Mouse (Mus musculus) large intestine, adult 2 months (tissue): Measurements from ENCODE around the gene Gabrr2. TPM values are rescaled to one million over a fixed set of nuclear protein-coding genes. Genes with fewer than 3 reads are reported as not detected.

ENCODE experiments used
- polyA plus RNA-seq: library from polyadenylated mRNA; depleted of rRNA; stranded (reverse); fragments of >200 nt; gene quantifications from 2 replicates; pipeline ENCODE4 v1.2.3, GENCODE M21; 2012; rRNA removed

The Gabrr2 gene
- polyA plus RNA-seq, 1 experiment: 0.53 TPM

Other genes with a start within 250 kb of the Gabrr2 start
- gene Ankrd6, start 112.2 kb upstream of the Gabrr2 start, polyA plus RNA-seq: 0.58 and 0.79 TPM in 2 replicates
- gene Rragd, start 80.0 kb upstream of the Gabrr2 start, polyA plus RNA-seq: 5.8 and 19.0 TPM in 2 replicates
- 17.4 and 24.9 TPM in 2 replicates for gene Ube2j1, start 31.6 kb upstream of the Gabrr2 start, polyA plus RNA-seq
- 0.15 and 0.19 TPM in 2 replicates for gene Gabrr1, start 69.5 kb downstream of the Gabrr2 start, polyA plus RNA-seq
- 0.66 and 2.2 TPM in 2 replicates for gene Pm20d2, start 126.7 kb downstream of the Gabrr2 start, polyA plus RNA-seq
- 0.10 TPM in 1 of 2 replicates, not detected in the other for gene Srsf12, start 146.0 kb downstream of the Gabrr2 start, polyA plus RNA-seq
- gene Pnrc1, start 227.2 kb downstream of the Gabrr2 start, polyA plus RNA-seq: 51.9 and 81.2 TPM in 2 replicates
- 2.0 and 2.5 TPM in 2 replicates for gene Rngtt, start 247.3 kb downstream of the Gabrr2 start, polyA plus RNA-seq